Mouse (Mus musculus) frontal cortex, postnatal 25 days (tissue): Measurements from ENCODE around the gene Camta1.
"Not testable (repeated sequence)": the region's sequence is repeated elsewhere in the genome, so short reads cannot be mapped to it uniquely, and the experiment has no call there.

Experiments used
- DNase-seq, 2 experiments: peaks; one replicate each; pipeline ENCODE4 v3.0.0; 2022; ENCODE audit warnings: low spot score in 2 of 2

Camta1 gene

GRCm38 (mm10) chr4:151073108-151073744, 788.5 kb downstream of the Camta1 start:
- peak; percentile 55 to 76 for DNase-seq

- no peak for DNase-seq
Observed at GRCm38 (mm10) chr4:151070962-151071361, 790.7 kb downstream of the Camta1 start.

GRCm38 (mm10) chr4:151068751-151069150, 792.9 kb downstream of the Camta1 start:
- DNase-seq = no peak

DNA sequence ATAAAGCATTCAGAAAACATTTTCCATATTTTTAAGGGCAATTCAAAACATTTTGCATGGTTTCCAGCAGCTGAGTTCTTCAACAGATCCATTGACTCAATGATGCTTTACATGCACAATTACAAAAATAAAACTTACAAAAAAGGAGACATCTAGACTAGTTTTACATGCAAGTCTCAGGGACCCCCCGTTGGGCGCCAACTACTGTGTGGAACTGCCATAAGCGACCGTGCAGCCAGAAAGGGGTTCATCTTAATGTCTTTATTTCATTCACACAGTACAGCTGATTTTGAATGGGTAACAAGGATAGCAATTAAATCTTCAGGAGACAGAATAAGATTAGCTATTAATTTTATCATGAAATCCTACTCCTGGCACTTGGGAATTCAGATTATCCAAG, 802.1 kb downstream of the Camta1 start:
- no peak for DNase-seq

DNA sequence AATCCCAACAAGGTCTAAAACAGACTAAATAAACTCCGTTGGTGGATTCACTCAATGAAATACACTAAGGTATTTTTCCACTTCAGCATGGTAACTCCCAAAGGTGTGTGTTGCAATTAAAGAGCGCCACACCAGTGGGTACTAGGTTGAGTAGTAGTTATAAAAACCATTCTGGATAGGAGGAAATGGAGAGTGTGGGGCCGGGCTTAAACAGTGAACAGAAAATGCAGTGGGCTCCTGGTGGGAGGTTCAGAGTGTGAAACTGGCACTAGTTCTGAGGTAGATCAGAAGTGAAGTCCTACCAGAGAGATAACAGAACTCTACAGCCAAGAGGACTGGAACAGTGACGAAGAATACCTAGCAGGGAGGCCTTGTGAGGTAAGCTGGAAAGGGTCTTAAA, 803.0 kb downstream of the Camta1 start:
- DNase-seq = no peak

DNA sequence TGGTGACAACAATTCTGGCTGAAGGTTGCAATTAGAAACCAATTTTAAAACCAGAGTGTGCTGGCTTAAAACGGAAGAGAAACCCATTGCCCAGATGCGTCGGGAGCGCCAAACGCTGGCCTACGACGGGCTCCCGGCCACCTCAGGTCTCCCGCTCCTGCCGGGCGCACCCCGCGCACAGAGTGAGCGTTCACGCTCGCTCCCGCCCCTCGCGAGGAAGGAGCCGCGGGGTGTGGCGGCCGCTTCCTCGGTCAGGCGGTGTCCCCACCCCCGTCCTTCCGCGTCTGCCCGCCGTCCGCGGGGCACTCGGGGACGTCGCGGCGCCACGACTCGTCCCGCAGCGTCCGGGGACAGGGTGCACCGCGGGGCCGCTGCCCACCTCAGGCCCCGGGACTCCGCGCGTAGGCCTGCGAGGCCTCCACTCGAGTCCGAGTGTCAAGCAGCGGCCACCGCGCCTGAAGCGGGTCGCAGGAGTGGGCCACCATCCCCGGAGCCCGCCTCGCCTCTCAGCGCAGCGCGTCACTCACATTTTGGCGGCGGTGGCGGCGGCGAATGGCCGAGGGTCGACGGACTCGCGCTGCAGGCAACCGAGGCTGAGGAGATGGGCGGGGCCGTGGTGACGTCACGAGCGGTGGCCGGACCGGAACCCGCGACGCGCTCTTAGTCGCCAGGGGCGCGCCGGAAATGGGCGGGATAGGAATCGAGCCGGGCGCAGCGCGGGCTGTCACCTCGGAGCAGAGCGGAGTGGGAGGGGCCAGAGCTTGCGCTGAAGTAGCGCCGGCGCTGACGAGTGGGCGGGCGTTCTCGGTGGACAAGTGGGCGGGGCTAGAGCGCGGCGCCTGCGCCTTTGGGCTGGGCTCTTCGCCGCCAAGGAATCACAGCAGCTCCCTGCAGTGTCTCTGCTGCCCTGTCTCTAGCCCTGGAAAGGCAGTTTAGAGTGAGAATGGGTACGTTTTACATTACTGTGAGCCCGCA, 804.0 kb downstream of the Camta1 start, which contains the start of gene Vamp3:
Gene Vamp3, minus strand, starts transcription at position 617 of the 975 bp plus-strand sequence.
- peak; percentile 96 to 98 for DNase-seq

- no peak for DNase-seq
Observed at GRCm38 (mm10) chr4:151051162-151051561, 810.5 kb downstream of the Camta1 start.

DNA sequence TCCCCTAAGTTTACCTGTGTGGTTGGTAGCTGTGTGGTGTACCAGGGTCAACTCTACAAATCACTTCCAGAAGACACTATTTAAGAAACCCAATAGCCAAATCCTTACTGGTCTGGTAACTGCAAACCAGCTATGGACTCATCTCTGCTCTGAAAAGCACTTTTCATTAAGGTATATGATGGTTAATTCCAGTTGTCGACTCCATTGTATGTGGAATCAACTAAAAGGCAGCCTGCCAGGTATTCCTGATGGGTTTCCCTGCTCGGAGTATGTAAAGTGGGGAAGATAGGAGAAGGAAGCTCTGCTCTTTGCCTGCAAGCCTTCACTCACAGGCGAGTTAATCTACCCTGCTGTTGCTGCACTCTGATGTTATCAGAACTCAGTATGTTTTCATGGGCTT, 815.2 kb downstream of the Camta1 start:
- DNase-seq = no peak

DNA sequence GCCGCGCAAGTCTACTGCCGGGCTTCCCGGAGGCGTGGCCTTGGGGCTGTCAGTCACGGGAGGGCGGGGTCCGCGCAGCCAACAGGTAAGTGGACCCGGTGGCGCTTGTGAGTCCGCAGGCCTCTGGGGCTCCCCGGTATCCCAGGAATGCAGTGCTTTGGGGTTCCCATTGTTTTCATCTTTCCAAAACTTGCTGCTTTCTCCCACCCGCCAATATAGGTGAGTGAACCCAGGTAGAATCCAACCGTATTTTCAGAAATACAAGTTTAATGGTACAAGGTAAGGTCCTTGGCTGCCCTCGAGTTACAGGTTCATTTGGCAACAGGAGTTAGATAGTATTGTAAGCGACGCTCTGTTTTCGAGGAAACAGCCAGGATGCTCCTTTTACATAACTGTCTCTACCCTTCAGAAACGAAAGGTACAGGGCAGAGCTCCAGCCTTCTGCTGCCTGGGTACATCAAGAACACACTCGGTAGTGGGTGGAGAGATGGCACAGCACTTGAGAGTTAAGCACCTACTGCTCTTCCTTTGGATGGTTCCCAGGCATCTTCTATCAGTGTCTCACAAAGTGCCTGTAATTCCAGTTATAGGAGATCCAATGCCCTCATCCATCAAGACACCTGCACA, 816.6 kb downstream of the Camta1 start:
- DNase-seq = peak in 1 of 2 experiments; percentile 31

DNA sequence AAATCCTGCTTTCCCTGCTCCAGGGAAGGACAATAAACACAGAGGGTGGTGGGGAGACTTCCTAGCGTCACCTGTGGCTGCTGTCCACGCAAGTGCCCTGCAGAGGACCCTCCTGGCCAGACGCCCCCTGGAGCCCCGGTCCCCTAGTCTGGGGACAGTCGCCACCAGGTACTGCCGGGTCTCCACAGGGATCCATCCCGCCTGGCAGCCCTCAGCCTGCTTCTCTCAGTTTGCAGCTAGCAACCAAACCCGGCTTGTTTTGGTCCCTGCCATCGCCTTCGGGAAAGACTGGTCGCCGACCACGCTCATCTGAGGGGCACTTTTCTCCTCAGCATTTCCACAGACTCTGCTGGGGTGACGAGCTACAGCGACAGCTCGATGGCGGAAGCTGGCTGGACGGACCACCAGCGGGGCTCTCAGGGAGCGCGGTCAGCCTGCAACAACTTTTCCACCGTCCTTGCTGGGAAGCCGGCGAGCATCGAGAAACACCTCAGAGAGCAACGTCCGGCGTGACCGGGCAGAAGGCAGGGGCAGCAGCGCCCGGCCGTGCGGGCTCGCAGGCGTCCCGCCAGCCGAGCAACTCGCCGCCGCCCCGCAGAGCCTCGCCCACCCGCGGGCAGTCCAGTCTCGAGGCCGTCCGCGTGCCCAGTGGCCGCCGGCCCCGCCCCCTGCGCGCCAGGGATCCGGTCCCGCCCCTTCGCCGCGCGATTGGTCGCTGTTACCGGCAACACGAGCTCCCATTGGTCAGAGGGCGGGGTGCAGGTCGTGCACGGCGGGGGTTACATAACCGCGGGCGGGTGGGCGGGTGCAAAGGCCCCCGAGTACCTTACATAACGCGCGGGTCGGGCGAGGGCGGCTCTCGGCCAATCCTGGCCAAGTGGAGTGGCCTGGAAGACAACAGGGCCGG, 817.4 kb downstream of the Camta1 start, which contains the start of gene Per3:
Gene Per3, minus strand, starts transcription at position 629 of the 907 bp plus-strand sequence.
- DNase-seq = peak; percentile 94 to 97

- DNase-seq = no peak
Observed at GRCm38 (mm10) chr4:151043281-151043680, 818.4 kb downstream of the Camta1 start.

GRCm38 (mm10) chr4:151041506-151041905, 820.2 kb downstream of the Camta1 start:
- DNase-seq = peak in 1 of 2 experiments; percentile 15

DNA sequence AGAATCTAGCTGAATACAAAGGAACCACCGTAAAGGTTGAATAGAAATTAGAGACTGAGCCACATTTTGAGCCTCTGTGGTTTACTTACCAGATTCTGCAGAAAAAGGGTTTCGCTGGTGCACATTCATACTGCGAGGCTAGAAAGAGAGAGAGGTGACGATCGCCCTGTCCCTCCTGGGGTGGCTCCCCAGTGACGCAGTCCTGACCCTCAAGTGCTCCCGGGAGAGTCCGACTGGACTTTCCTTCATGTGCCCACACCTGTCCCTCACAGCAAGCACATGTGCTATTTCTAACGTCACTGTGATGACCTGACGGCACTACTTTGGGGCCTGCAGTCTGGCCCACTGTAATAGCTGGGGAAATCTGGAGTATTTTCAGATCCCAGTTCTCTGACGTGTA, 823.9 kb downstream of the Camta1 start:
- DNase-seq = no peak

GRCm38 (mm10) chr4:151036521-151036920, 825.2 kb downstream of the Camta1 start:
- no peak for DNase-seq

GRCm38 (mm10) chr4:151027001-151027400, 834.7 kb downstream of the Camta1 start:
- no peak for DNase-seq

- no peak for DNase-seq
Observed at GRCm38 (mm10) chr4:151024152-151024551, 837.5 kb downstream of the Camta1 start.

DNA sequence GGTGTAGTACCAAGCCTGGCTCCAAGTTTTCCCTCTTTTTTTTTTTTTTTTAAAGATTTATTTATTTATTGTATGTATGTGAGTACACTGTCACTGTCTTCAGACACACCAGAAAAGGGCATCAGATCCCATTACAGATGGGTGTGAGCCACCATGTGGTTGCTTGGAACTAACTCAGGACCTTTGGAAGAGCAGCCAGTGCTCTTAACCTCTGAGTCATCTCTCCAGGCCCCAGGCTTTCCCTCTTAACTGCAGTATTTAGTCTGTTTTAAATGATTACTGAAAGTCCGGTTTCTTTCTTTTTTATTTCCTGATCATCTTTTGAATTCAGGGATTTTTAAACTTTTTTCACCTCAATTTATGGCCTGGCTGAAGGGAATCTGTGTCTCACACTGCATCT, 844.3 kb downstream of the Camta1 start:
- DNase-seq = not testable (repeated sequence)

- no peak for DNase-seq
Observed at GRCm38 (mm10) chr4:151015946-151016345, 845.7 kb downstream of the Camta1 start.

DNA sequence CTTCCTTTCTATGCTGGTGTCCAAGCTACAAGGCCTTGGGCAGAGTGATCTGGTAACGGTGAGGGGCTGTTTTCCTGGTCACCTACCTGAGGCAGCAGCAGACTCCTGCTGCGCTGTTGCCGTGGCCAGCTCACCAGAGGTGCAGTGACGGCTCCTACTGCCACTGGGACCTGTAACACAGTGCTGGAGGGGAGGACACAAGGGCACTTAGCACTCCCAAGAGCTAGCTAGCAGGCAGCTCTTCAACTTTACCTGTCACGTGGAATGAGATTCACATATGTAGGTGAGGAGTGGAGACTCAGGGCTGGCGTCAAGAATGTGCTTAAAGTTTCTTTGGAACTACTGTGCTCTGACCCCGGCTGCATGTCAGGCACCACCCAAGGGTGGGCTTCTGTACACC, 851.4 kb downstream of the Camta1 start:
- DNase-seq = no peak

GRCm38 (mm10) chr4:151006945-151007344, 854.7 kb downstream of the Camta1 start:
- peak; percentile 11 to 28 for DNase-seq

GRCm38 (mm10) chr4:151005656-151006318, 855.9 kb downstream of the Camta1 start:
- DNase-seq = no peak
